Mouse (Mus musculus): ENCODE data around the gene C130050O18Rik. TPM values are rescaled to one million over a fixed set of nuclear protein-coding genes. Genes with fewer than 3 reads are reported as not detected.

The C130050O18Rik gene
- polyA plus RNA-seq, 1 experiment from 2014 or later: 0.56 TPM

DNA sequence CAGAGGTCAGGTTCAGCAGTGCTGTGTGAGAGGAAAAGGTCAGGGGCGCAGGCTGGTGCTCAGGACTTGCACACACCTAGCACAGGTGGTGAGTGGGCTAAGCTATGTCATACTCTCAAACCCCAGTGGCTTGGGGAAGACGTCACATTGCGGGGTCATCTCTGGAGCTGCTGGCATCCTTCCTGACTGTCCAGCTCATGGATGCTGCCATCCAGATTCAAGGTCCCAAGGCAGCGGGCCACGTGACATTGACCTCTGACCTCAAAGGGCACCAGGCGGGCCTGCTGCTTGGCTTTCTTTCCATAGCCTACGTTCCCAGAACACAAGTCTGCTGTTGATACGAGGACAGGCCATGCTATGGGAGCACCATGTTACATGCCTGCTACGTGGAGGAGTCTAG is 21.9 kb downstream of the C130050O18Rik start:
- Histone ChIP-seq H3K4me3 (no peak overlapping the region), H3K27ac (no peak overlapping the region), H3K36me3 (peaks cover 10% of the 10 kb centered on the region; the same call in 1 of the 2 replicates), H3K4me1 (peaks cover 38% of the 10 kb centered on the region), H3K27me3 (ENCODE audit: low read depth, poor library complexity, severe bottlenecking) (no peaks in the 10 kb centered on the region), H3K9me3 (replicated peaks) (no peaks in the 10 kb centered on the region)
- WGBS: 88% methylated on average over 9 of the region's 9 CpGs
- no peak for DNase-seq (ENCODE audit: low spot score)

DNA sequence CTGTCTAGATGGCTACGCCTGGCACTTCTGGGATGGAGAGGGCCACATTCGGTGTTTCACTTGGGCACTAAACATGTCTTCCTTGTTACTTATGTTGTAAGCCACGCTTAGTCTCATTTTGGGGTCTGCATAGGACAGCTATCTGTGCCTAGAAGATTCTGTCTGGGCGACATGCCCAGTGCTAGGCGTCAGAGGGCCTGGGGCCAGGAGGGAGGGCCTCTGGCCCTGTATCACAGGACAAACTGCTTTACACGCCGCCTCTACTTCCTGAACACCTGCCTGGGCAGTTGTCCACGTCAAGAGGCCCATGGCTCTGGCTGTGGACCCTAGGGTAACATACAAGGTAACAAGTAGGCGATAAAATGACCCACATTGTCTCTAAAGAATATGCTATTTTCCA is 22.9 kb downstream of the C130050O18Rik start:
- H3K9me3 ChIP-seq (replicated peaks): no peaks in the 10 kb centered on the region
- no peak overlapping the region for H3K27ac ChIP-seq
- H3K4me3 ChIP-seq: no peak overlapping the region
- H3K4me1 ChIP-seq: peaks cover 40% of the 10 kb centered on the region
- peaks cover 10% of the 10 kb centered on the region; the same call in 1 of the 2 replicates for H3K36me3 ChIP-seq
- DNase-seq (ENCODE audit: low spot score): no peak
- H3K27me3 ChIP-seq (ENCODE audit: low read depth, poor library complexity, severe bottlenecking): no peaks in the 10 kb centered on the region
- WGBS: 92% methylated on average over 9 of the region's 9 CpGs

DNA sequence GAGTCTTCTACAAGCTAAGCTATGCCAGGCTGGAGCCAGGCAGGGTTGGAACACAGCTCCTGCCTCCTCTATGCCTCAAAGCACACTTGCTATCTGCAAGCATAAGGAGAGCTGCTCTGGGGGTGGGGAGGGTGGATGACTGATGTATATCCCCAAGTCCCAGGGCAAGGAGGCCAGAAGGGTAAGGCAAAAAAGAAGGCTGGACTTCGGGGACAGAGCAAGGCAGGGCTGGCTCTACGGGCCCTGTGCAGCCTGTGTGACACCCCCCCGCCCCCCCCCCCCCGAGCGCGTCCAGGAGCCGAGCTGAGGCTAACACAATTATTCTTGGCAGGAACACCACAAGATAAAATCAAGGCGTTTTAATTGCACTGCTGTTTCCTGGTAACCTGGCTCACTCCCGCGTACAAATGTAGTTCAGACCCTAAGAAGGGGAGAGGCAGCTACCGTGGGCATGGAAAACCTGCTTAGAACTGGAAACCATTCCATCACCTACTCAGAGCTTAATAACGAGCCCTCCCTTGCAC is 24.8 kb downstream of the C130050O18Rik start:
- Histone ChIP-seq H3K4me3 (no peak overlapping the region), H3K4me1 (peaks cover 38% of the 10 kb centered on the region), H3K27ac (no peak overlapping the region), H3K36me3 (peaks cover 10% of the 10 kb centered on the region; the same call in 1 of the 2 replicates), H3K9me3 (replicated peaks) (no peaks in the 10 kb centered on the region), H3K27me3 (ENCODE audit: low read depth, poor library complexity, severe bottlenecking) (no peaks in the 10 kb centered on the region)
- WGBS: 52% methylated on average over 12 of the region's 12 CpGs
- no peak for DNase-seq (ENCODE audit: low spot score)

DNA sequence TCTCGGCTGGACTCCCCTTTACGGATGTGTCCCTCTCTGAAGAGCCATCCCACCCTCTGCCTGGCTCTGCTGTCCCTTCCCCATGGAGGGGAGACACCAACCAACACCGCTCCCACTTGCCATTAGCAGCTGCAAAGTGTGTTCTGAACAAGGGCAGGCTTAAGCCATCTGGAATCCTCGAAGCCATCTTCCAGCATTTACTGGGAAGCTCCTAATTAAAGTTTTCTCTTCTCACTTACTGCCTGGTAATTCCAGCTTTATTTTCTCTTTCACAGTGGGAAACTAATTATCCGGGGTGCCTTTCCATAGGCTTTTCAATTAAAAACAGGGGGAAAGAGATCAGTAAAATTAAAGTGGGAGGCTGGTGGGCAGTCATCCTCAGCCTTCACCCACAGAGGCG is 27.3 kb downstream of the C130050O18Rik start:
- Histone ChIP-seq H3K36me3 (peaks cover 3% of the 10 kb centered on the region; the same call in 1 of the 2 replicates), H3K27me3 (ENCODE audit: low read depth, poor library complexity, severe bottlenecking) (no peaks in the 10 kb centered on the region), H3K4me1 (peaks cover 36% of the 10 kb centered on the region), H3K4me3 (no peak overlapping the region), H3K27ac (no peak overlapping the region), H3K9me3 (replicated peaks) (no peaks in the 10 kb centered on the region)
- no peak for DNase-seq (ENCODE audit: low spot score)
- WGBS: 68% methylated on average over 6 of the region's 6 CpGs

DNA sequence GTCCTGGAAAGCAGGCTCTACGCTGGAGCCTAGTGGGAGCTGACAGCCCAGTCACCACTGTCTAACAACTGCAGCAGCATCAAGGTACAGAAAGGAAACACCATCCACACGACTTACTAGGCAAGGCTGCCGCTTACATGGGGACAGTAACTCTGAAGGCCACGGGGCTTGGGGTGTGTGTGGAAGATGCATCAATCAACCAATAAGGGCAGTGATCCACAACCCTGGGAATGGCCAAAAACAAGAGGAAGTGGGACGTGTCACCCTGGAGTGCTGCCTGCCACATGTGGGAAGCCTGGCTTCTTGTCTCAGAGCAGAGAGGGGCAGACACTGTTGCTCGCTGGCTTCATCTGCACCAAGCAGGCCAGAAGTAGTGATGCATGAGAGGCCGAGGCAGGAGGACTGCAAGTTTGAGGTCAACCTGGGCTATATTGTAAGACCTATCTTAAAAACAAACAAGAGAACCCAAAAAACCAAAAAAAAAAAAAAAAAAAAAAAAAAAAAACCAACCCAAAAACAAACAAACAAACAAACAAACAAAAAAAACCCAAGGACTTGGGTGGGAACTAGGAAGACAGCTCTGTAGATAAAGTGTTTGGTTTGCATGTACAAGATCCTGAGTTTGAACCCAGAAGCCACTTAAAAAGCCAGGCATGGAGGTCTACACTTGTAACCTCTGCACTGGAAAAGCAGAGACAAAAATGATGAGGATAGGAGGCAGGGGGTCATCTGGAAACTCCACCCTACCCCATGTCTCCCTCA is 27.8 kb downstream of the C130050O18Rik start:
- Histone ChIP-seq H3K36me3 (peaks cover 3% of the 10 kb centered on the region; the same call in 1 of the 2 replicates), H3K27me3 (ENCODE audit: low read depth, poor library complexity, severe bottlenecking) (no peaks in the 10 kb centered on the region), H3K4me1 (peaks cover 36% of the 10 kb centered on the region), H3K9me3 (replicated peaks) (no peaks in the 10 kb centered on the region), H3K4me3 (no peak overlapping the region), H3K27ac (no peak overlapping the region)
- 66% methylated on average over 7 of the region's 7 CpGs for WGBS
- no peak for DNase-seq (ENCODE audit: low spot score)

DNA sequence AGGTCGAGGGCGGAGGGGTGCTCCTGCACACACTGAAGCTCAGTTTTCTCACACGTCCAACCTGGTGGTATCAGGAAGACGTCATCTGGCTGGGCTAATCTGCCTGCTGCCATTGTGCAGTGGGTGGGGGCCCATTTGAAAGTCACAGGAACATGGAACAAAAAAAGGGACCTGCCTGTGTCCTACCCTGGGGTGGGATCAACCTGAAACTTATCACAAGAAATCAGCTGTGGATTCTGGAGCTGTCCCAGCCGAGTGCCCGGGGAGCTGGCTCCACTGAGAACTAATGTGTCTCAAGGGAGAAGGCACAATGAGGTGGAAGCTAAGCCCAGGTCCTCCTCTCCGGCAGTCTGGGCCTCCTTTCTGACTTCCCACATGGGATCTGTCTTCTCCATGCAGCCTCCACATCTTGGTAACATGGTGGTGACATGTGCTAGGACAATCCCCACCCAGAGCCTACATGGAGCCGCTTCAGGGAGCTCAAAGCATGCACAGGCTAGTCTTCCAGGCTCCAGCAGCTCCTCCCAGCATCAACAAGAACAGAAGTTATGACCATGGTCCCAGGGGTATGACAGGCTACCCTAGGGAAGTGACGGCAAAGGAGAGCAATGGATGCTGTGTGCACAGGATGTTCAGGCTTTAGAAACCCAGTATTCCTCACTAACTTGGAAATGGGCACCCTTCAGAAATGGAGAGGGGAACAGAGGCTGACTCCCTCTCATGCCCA is 28.9 kb downstream of the C130050O18Rik start:
- H3K27me3 ChIP-seq (ENCODE audit: low read depth, poor library complexity, severe bottlenecking): no peaks in the 10 kb centered on the region
- H3K4me3 ChIP-seq: no peak overlapping the region
- 85% methylated on average over 9 of the region's 9 CpGs for WGBS
- no peak overlapping the region for H3K27ac ChIP-seq
- H3K36me3 ChIP-seq: peaks cover 3% of the 10 kb centered on the region; the same call in 1 of the 2 replicates
- H3K4me1 ChIP-seq: peaks cover 34% of the 10 kb centered on the region
- no peaks in the 10 kb centered on the region for H3K9me3 ChIP-seq (replicated peaks)
- no peak for DNase-seq (ENCODE audit: low spot score)

DNA sequence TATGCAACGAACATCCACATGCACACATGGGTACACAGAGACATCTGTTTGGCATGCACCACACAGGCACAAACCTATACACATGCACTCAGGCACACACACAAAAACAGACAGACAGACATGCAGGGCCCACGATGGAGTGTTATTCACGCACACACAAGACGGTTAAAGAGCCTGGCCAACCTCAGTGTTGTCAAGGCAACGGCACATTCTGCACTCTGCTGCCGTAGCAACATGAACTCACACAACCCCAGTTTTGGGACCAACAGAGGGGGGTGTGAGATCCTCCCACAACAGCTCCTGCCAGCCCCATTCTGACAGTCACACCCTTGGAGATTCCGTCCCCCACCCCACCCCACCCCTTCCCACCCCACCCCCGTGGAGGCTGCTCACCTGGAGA is 29.9 kb downstream of the C130050O18Rik start:
- H3K36me3 ChIP-seq: peaks cover 3% of the 10 kb centered on the region; the same call in 1 of the 2 replicates
- H3K9me3 ChIP-seq (replicated peaks): no peaks in the 10 kb centered on the region
- no peak overlapping the region for H3K4me3 ChIP-seq
- DNase-seq (ENCODE audit: low spot score): no peak
- no peak overlapping the region for H3K27ac ChIP-seq
- WGBS: 69% methylated on average over 8 of the region's 8 CpGs
- H3K27me3 ChIP-seq (ENCODE audit: low read depth, poor library complexity, severe bottlenecking): no peaks in the 10 kb centered on the region
- peaks cover 27% of the 10 kb centered on the region for H3K4me1 ChIP-seq

DNA sequence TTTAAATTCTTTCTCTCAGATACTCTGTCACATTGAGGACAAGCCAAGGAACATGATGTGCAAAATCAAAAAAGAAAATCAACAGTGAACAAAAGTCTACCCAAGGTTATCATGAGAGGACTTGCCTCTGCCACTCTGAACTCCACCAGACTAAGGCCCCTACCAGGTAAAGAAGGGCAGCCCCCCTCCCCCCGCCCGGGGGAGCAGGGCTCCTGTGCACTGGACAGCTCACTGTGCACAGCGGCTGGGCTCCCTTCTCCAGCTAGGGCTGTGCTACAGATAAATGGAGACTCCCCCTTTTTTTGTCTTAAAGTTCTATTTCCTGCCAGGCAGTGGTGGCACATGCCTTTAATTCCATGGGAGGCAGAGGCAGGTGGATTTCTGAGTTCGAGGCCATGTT is 32.7 kb downstream of the C130050O18Rik start:
- 94% methylated on average over 4 of the region's 4 CpGs for WGBS
- H3K4me3 ChIP-seq: no peak overlapping the region
- H3K4me1 ChIP-seq: peaks cover 13% of the 10 kb centered on the region
- H3K27me3 ChIP-seq (ENCODE audit: low read depth, poor library complexity, severe bottlenecking): no peaks in the 10 kb centered on the region
- no peaks in the 10 kb centered on the region for H3K9me3 ChIP-seq (replicated peaks)
- DNase-seq (ENCODE audit: low spot score): no peak
- H3K27ac ChIP-seq: no peak overlapping the region
- peaks cover 3% of the 10 kb centered on the region; the same call in 1 of the 2 replicates for H3K36me3 ChIP-seq

DNA sequence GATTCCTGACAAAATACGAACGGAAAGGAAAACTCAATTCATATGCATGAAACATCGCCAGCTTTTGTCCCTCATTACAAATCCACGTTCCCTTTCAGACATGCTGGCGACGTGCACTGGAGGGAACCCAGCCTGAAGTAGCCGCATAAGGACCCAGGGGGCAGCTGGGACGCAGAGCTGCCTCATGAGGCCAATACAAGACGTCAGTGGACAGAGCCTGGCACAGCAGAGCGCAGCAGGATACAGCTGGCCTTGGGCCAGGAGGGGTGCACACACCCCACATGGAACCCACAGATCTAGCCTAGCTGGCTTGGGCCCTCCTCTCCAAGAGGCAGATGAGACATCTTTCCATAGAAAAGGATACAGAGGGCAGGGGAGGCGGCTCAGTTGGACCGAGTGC is 33.4 kb downstream of the C130050O18Rik start:
- Histone ChIP-seq H3K27me3 (ENCODE audit: low read depth, poor library complexity, severe bottlenecking) (no peaks in the 10 kb centered on the region), H3K9me3 (replicated peaks) (no peaks in the 10 kb centered on the region), H3K4me1 (peaks cover 11% of the 10 kb centered on the region), H3K36me3 (peaks cover 3% of the 10 kb centered on the region; the same call in 1 of the 2 replicates), H3K27ac (no peak overlapping the region), H3K4me3 (no peak overlapping the region)
- DNase-seq (ENCODE audit: low spot score): no peak
- WGBS: 93% methylated on average over 12 of the region's 12 CpGs

DNA sequence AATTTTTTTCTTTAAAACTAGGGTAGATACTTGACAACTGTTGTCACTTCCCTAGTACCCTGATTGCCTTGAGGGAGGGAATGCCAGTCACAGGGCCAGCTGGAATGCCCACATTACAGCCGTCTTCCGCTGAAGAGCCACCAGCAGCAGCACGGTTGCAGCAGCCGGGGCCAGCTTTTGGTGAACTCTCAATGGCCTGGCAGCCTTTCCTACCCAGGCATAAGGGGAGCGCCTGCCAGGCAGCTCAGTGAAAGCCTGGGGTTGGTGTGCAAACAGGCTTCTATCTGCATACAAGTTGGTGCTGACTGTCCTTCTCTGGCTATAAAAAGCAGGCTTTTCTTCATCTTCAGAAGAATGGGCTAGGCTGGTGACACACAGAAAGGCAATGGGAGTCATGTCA is 35.4 kb downstream of the C130050O18Rik start:
- no peak overlapping the region for H3K27ac ChIP-seq
- peaks cover 3% of the 10 kb centered on the region; the same call in 1 of the 2 replicates for H3K36me3 ChIP-seq
- H3K27me3 ChIP-seq (ENCODE audit: low read depth, poor library complexity, severe bottlenecking): no peaks in the 10 kb centered on the region
- no peaks in the 10 kb centered on the region for H3K9me3 ChIP-seq (replicated peaks)
- H3K4me1 ChIP-seq: peaks cover under 1% of the 10 kb centered on the region; the same call in 1 of the 2 replicates
- H3K4me3 ChIP-seq: no peak overlapping the region
- DNase-seq (ENCODE audit: low spot score): no peak
- 95% methylated on average over 5 of the region's 5 CpGs for WGBS

DNA sequence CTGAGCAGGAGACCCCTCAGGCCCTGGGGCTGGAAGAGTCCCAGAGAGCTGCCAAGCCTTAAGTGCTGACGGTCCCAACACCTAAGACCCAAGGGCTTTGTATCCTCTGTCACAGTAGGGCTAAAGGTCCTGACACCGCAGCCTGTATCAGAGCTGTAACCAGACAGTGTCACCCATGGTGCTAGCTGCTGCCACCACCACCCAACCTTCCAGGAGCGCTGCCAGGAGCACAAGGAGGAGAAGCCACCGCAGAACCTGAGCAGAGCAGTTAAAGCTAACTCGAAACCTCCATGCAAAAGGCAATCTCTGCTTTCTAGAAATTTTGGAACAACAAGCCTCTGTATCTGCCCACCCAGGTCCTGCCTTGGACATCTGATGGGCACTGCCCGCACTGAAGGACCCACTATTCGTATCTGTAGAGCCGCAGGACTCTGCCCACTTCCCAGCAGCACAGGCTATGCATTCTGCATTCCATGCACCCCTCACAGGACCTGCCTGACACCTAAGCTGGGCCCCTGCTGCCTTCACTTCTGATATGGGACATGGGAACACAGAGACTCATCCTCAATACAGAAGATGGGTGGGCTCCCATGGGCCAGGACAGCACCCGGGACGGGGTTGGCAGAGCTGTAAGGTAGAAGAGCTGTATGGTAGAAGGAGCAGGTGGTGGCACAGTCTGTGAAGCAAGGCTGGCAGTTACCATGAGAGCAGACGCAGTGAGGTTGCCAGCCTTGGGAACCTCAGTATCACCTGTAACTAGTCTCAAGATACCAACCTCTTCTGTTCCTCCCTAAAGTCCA is 36.0 kb downstream of the C130050O18Rik start:
- WGBS: 94% methylated on average over 11 of the region's 11 CpGs
- H3K27me3 ChIP-seq (ENCODE audit: low read depth, poor library complexity, severe bottlenecking): no peaks in the 10 kb centered on the region
- H3K36me3 ChIP-seq: peaks cover 3% of the 10 kb centered on the region; the same call in 1 of the 2 replicates
- DNase-seq (ENCODE audit: low spot score): no peak
- no peak overlapping the region for H3K27ac ChIP-seq
- peaks cover 4% of the 10 kb centered on the region; the same call in 1 of the 2 replicates for H3K4me1 ChIP-seq
- no peak overlapping the region for H3K4me3 ChIP-seq
- H3K9me3 ChIP-seq (replicated peaks): no peaks in the 10 kb centered on the region

DNA sequence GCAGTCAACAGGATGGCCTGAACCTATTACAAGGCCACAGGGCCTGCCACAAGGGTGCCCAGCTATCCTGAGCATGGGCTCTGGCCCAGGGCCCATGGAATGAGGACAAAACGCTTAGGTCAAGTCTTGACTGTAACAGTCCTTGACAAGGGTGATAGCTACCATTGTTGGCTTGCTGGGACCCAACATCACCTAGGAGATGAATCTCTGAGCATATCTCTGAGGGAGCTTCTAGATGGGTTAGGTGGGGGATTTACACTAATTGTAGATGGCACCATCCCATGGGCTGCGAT is 36.6 kb downstream of the C130050O18Rik start:
- Histone ChIP-seq H3K36me3 (peaks cover 2% of the 10 kb centered on the region; the same call in 1 of the 2 replicates), H3K27me3 (ENCODE audit: low read depth, poor library complexity, severe bottlenecking) (no peaks in the 10 kb centered on the region), H3K27ac (no peak overlapping the region), H3K9me3 (replicated peaks) (no peaks in the 10 kb centered on the region), H3K4me3 (no peak overlapping the region), H3K4me1 (peaks cover 4% of the 10 kb centered on the region; the same call in 1 of the 2 replicates)
- DNase-seq (ENCODE audit: low spot score): no peak
- WGBS: 97% methylated on average over 2 of the region's 2 CpGs

Measured in limb, embryonic 10.5 days (tissue).